7 mouse cellular contexts compared by ENCODE assay signal in the genomic region with DNA sequence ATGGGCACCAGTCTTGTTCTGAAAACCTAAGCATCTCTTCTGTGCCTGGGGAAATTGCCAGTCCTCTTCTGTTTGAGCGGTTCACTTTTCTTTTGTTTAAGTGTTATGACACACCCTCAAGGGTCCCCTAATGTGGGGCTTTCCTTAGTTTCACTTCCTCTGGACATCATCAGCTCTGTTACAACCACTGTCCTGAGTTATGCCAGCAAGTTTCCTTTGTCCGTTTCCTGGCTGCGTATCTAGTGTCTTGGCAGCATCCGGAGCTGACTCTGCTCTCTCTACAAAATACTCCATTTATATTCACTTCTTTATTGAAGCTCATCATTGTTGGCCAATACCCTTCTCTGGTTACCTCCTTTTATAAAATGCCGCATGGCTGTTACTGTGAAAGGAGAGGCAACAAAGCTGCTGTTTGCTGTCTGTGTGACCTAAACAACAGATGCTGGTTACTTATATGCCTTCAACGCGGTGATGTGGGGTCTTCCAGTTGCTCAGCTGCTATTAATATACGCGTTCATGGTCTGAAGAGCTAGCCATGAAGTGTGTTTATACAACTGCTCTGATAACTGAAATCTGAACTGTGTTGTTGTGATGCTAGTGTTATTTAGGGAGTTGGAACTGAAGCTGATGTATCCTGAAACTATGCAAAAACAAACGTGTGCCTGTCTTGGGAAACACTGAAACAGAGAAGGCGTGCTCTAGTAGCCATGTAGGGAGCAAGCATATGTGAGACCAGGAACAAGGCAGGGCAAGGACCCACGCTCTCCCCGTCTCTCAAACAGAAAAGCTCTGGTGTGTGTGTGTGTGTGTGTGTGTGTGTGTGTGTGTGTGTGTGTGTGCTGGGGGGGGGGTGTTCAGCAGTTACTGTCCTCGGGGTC.
DNase-seq lines count a peak whose midpoint lies in the region; ATAC-seq lines count a peak whose summit lies in the region.

No protein-coding gene starts in this region.

- peak overlapping the region; percentile 64 for H3K27ac ChIP-seq in intestine, embryonic 14.5 days (ENCODE audit: low read depth)

- H3K4me3 ChIP-seq in intestine, embryonic 14.5 days (ENCODE audit: low read depth, low read length): no peak overlapping the region

- peak; percentile 92 for ATAC-seq in common myeloid progenitor, adult 5-6 weeks (replicated peaks; ENCODE audit: low read depth, poor library complexity, severe bottlenecking)
- ATAC-seq in intestine, embryonic 14.5 days (replicated peaks; ENCODE audit: low FRiP score, low TSS enrichment, low read depth): no peak
- peak; percentile 85 for ATAC-seq in megakaryocyte, adult 5-6 weeks (ENCODE audit: poor library complexity, severe bottlenecking)

- H3K27me3 ChIP-seq in intestine, embryonic 14.5 days (replicated peaks; ENCODE audit: control insufficient read depth, insufficient read depth, low read length): no peaks in the 10 kb centered on the region

- peak overlapping the region; percentile 12; the same call in 1 of the 2 replicates for H3K4me2 ChIP-seq in intestine, embryonic 14.5 days (ENCODE audit: low read length)

- no peaks in the 10 kb centered on the region for H3K9me3 ChIP-seq in intestine, embryonic 14.5 days (ENCODE audit: control insufficient read depth, low read length)

- intact Hi-C loops in left cerebral cortex, postnatal 4 days (cut with DNase I): no loop called here

- H3K36me3 ChIP-seq in intestine, embryonic 14.5 days (ENCODE audit: control insufficient read depth, insufficient read depth, low read length): peaks cover 14% of the 10 kb centered on the region

- H3K9ac ChIP-seq in intestine, embryonic 14.5 days (ENCODE audit: low read length): no peak overlapping the region

- H3K4me1 ChIP-seq in intestine, embryonic 14.5 days (replicated peaks; ENCODE audit: control insufficient read depth, insufficient read depth, low read length): peaks cover 20% of the 10 kb centered on the region

- WGBS in intestine, embryonic 14.5 days: 53% methylated on average over 14 of the region's 14 CpGs

- DNase-seq in Muller cell, postnatal 12 days (ENCODE audit: inconsistent ontology term): peak; percentile 76
- DNase-seq in intestine, embryonic 14.5 days (ENCODE audit: low spot score): no peak
- DNase-seq in left cerebral cortex, postnatal 4 days: no peak
- no peak for DNase-seq in layer of hippocampus, postnatal 25 days (ENCODE audit: extremely low spot score in 1 of 2, low spot score in 1 of 2)
- no peak for DNase-seq in yolk sac, embryonic 10.5 days (ENCODE audit: low spot score)
